Mouse (Mus musculus) embryonic facial prominence, embryonic 11.5 days (tissue): ENCODE results near the gene Dock9. TPM values are rescaled to one million over a fixed set of nuclear protein-coding genes. Genes with fewer than 3 reads are reported as not detected.

Experiments used
- ATAC-seq: fragments of 200-750 bp; cut with Nextera tagmentation; replicated peaks from 2 replicates; pipeline ENCODE4 v1.8.0; 2017; ENCODE audit warnings: low read depth; ENCODE audit not compliant: insufficient number of reproducible peaks, low FRiP score, low TSS enrichment
- DNase-seq: peaks from one replicate; pipeline ENCODE4 v3.0.0-alpha.2; 2015; ENCODE audit warnings: low spot score
- H3K27ac ChIP-seq: fragments of 300-500 bp; sonication (generic); replicated peaks from 2 replicates; pipeline ENCODE4 v1.5.1; 2014; ENCODE audit warnings: mild to moderate bottlenecking, low read depth, low read length, control low read depth
- H3K27me3 ChIP-seq: fragments of 300-500 bp; sonication (generic); 2 replicates; pipeline ENCODE4 v1.6.1; 2014; ENCODE audit warnings: mild to moderate bottlenecking, low read length, moderate library complexity, mixed read lengths; ENCODE audit not compliant: control insufficient read depth, insufficient read depth
- H3K36me3 ChIP-seq: fragments of 300-500 bp; sonication (generic); replicated peaks from 2 replicates; pipeline ENCODE4 v1.6.1; 2014; ENCODE audit warnings: low read depth, mild to moderate bottlenecking, low read length, moderate library complexity, mixed read lengths; ENCODE audit not compliant: control insufficient read depth, insufficient read depth
- H3K4me1 ChIP-seq: fragments of 300-500 bp; sonication (generic); 2 replicates; pipeline ENCODE4 v1.6.1; 2014; ENCODE audit warnings: low read length, mixed read lengths; ENCODE audit not compliant: control insufficient read depth, insufficient read depth
- H3K4me2 ChIP-seq: fragments of 300-500 bp; sonication (generic); 2 replicates; pipeline ENCODE4 v1.6.1; 2014; ENCODE audit warnings: low read depth, mild to moderate bottlenecking, control low read depth, low read length, moderate library complexity
- H3K4me3 ChIP-seq: fragments of 300-500 bp; sonication (generic); 2 replicates; pipeline ENCODE4 v1.5.1; 2014; ENCODE audit warnings: low read depth, low read length, control low read depth
- H3K9ac ChIP-seq: fragments of 300-500 bp; sonication (generic); replicated peaks from 2 replicates; pipeline ENCODE4 v1.6.1; 2014; ENCODE audit warnings: mild to moderate bottlenecking, control low read depth, low read length
- H3K9me3 ChIP-seq: fragments of 300-500 bp; sonication (generic); replicated peaks from 2 replicates; pipeline ENCODE4 v1.6.1; 2016; ENCODE audit warnings: mild to moderate bottlenecking, low read length, inconsistent platforms, mixed read lengths; ENCODE audit not compliant: control insufficient read depth
- WGBS: fragments of 180-500 bp; shearing (Covaris S2); extraction: QIAGEN DNeasy Blood & Tissue Kit; methylation state at CpG from one replicate; pipeline ENCODE4 v1.1.7; 2014; 5-methylcytosine and 5-hydroxymethylcytosine counted together
- polyA plus RNA-seq: library from polyadenylated mRNA; unstranded; fragments of >200 nt; fragmentation: Nextera tagmentation; extraction: Ambion mirVana; gene quantifications from 2 replicates; pipeline ENCODE4 v1.2.1, GENCODE M21; 2014

Gene Dock9
- polyA plus RNA-seq, 1 experiment from 2014 or later, result 4.9 TPM

DNA sequence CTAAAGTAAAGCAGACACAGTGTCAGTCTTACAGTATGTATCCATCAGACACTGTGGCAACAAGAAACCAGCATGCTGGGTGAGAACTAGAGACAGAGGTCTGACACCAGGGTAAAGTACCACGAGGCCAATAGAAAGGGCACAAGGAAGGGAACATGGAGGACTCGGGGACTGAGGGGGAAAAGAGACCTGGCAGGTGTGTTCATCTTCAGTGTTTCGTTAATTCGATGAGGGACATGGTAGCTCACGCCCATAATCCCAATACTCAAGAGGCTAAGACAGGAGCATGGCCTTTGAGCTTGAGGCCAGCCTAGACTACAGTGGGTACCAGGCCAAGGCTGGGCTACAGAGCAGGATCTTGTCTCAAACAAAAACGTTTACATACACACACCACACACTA, 9.2 kb downstream of the Dock9 start:
- no peak overlapping the region for H3K4me3 ChIP-seq
- no peak overlapping the region for H3K4me2 ChIP-seq
- H3K4me1 ChIP-seq, result no peaks in the 10 kb centered on the region
- no peaks in the 10 kb centered on the region for H3K9me3 ChIP-seq
- 84% methylated on average over 6 of the region's 6 CpGs for WGBS
- H3K27ac ChIP-seq, result no peak overlapping the region
- no peaks in the 10 kb centered on the region for H3K36me3 ChIP-seq
- no peaks in the 10 kb centered on the region for H3K27me3 ChIP-seq
- ATAC-seq (no peak), DNase-seq (no peak)
- no peak overlapping the region for H3K9ac ChIP-seq

GRCm38 (mm10) chr14:121787430-121787829, 10.2 kb downstream of the Dock9 start:
- no peak overlapping the region for H3K9ac ChIP-seq
- no peaks in the 10 kb centered on the region for H3K27me3 ChIP-seq
- 93% methylated on average over 12 of the region's 12 CpGs for WGBS
- H3K27ac ChIP-seq, result no peak overlapping the region
- no peaks in the 10 kb centered on the region for H3K36me3 ChIP-seq
- H3K4me2 ChIP-seq, result no peak overlapping the region
- no peak overlapping the region for H3K4me3 ChIP-seq
- H3K9me3 ChIP-seq, result no peaks in the 10 kb centered on the region
- ATAC-seq (no peak), DNase-seq (no peak)
- H3K4me1 ChIP-seq, result no peaks in the 10 kb centered on the region

- WGBS, result 88% methylated on average over 12 of the region's 12 CpGs
- ATAC-seq, result no peak
- no peak overlapping the region for H3K4me2 ChIP-seq
- DNase-seq, result no peak
- no peaks in the 10 kb centered on the region for H3K9me3 ChIP-seq
- no peaks in the 10 kb centered on the region for H3K36me3 ChIP-seq
- no peaks in the 10 kb centered on the region for H3K4me1 ChIP-seq
- no peaks in the 10 kb centered on the region for H3K27me3 ChIP-seq
- H3K4me3 ChIP-seq, result no peak overlapping the region
- H3K27ac ChIP-seq, result no peak overlapping the region
- no peak overlapping the region for H3K9ac ChIP-seq
Measured at GRCm38 (mm10) chr14:121786900-121787299, 10.7 kb downstream of the Dock9 start.

DNA sequence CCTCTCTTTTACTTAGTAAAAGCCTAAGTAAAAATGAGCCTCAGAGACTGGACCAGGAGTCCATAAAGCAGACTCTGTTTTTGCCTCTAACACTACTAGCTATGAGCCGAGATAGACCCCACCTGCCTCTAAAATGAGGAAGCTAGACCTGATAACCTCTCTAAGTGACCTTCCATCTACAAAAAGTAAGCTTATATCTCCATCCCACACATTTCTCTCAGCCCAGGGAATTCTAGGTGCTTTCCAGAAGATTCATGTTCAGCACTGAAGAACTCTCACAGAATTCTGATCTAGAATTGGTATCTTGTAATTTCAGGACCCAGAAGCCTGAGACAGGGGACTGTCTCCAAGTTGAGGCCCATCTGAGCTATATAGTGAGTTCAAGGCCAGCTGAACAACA, 12.2 kb downstream of the Dock9 start:
- H3K27ac ChIP-seq, result no peak overlapping the region
- H3K9me3 ChIP-seq, result no peaks in the 10 kb centered on the region
- 82% methylated on average over 1 of the region's 1 CpGs for WGBS
- no peak overlapping the region for H3K9ac ChIP-seq
- ATAC-seq, result no peak
- no peak overlapping the region for H3K4me3 ChIP-seq
- no peaks in the 10 kb centered on the region for H3K36me3 ChIP-seq
- no peak overlapping the region for H3K4me2 ChIP-seq
- H3K27me3 ChIP-seq, result no peaks in the 10 kb centered on the region
- no peak for DNase-seq
- no peaks in the 10 kb centered on the region for H3K4me1 ChIP-seq

DNA sequence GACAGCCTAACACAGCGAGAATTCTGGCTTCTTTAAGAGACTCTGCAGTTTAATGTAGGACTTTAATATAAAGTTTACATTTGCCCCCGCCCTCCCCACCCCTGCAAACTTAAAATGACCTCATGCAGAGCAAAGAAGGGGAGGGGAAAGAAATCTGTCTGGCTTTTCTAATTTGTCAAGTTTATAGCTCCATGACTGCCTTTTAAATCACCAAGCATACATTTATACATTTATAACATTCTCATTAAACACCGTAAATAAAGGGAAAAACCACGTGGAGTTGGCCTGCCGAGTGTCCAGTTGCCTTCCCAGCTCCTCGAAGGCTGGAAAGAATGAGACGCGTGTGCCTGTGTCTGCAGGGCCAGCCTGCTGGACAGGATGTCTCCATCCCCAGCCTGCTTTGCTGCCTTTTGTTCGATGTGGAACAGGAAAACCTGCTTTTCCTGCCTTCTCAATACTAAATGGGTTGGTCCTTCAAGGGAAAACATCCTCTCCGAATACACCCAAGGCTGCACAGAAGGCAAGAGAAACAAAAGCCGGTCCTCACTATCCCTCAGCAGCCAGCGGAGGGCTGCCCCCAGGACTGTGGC, 16.6 kb downstream of the Dock9 start:
- DNase-seq (peak; percentile 30), ATAC-seq (no peak)
- Histone ChIP-seq H3K27me3 (no peaks in the 10 kb centered on the region), H3K9me3 (no peaks in the 10 kb centered on the region), H3K9ac (no peak overlapping the region), H3K4me1 (no peaks in the 10 kb centered on the region), H3K27ac (no peak overlapping the region), H3K4me3 (no peak overlapping the region), H3K4me2 (no peak overlapping the region), H3K36me3 (no peaks in the 10 kb centered on the region)
- 54% methylated on average over 12 of the region's 12 CpGs for WGBS

- Histone ChIP-seq H3K27me3 (no peaks in the 10 kb centered on the region), H3K4me2 (no peak overlapping the region), H3K36me3 (no peaks in the 10 kb centered on the region), H3K9ac (no peak overlapping the region), H3K4me1 (no peaks in the 10 kb centered on the region), H3K4me3 (no peak overlapping the region), H3K27ac (no peak overlapping the region; the same call in 1 of the 2 replicates), H3K9me3 (no peaks in the 10 kb centered on the region)
- 58% methylated on average over 11 of the region's 11 CpGs for WGBS
- no peak for DNase-seq
- no peak for ATAC-seq
Measured at GRCm38 (mm10) chr14:121780144-121780913, 17.3 kb downstream of the Dock9 start.

DNA sequence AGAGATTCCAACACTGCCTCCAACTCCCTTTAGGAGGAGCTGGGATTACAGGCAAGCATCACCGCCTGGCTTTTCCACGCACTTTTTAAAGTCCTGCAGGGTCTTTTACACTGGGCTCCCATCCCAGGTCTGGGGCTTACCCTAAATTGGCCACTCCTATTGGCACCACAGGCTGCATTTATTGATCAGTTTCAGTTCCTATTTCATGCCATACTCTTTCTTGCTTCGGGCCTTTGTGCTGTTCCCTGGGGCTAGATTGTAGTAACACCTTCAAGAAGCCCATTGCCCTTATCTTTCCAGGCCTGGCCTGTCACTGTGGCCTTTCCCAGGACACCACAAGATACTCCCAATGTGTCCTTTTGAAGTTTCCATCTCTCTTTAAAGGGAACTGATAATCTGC, 18.0 kb downstream of the Dock9 start:
- no peaks in the 10 kb centered on the region for H3K36me3 ChIP-seq
- no peaks in the 10 kb centered on the region for H3K4me1 ChIP-seq
- no peaks in the 10 kb centered on the region for H3K27me3 ChIP-seq
- ATAC-seq (no peak), DNase-seq (no peak)
- no peak overlapping the region for H3K27ac ChIP-seq
- no peak overlapping the region for H3K4me2 ChIP-seq
- H3K9ac ChIP-seq, result no peak overlapping the region
- no peak overlapping the region for H3K4me3 ChIP-seq
- H3K9me3 ChIP-seq, result no peaks in the 10 kb centered on the region
- WGBS, result 83% methylated on average over 3 of the region's 3 CpGs

DNA sequence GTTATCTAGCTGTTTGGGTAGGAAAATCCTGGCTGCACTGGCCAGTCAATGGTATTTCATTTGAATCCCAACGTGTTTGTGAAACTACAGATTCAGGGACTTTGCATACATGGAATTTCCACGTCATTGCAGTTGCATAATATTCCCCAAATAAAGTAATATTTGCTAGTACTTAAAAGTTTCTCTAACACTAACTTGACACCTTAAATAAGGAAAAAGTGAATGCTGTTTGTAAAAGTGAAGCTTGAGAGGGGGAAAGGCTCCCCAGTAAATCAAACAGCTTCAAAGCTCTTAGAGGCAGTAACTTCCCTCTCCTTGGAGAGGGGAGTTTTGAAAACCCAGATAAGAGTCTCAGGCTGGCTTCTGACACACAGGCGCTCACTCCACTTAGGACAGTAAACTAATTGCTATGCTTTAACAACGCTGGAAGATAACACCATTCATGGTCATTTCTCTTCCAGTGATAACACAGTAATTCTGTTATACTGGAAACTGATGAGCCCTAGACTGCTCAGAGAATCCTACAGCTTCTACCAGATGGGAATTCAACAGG, 20.3 kb downstream of the Dock9 start:
- no peak overlapping the region for H3K4me2 ChIP-seq
- DNase-seq (no peak), ATAC-seq (no peak)
- no peak overlapping the region for H3K4me3 ChIP-seq
- H3K9me3 ChIP-seq, result no peaks in the 10 kb centered on the region
- H3K27ac ChIP-seq, result no peak overlapping the region
- no peaks in the 10 kb centered on the region for H3K4me1 ChIP-seq
- H3K27me3 ChIP-seq, result no peaks in the 10 kb centered on the region
- WGBS, result 84% methylated on average over 4 of the region's 4 CpGs
- H3K9ac ChIP-seq, result no peak overlapping the region
- no peaks in the 10 kb centered on the region for H3K36me3 ChIP-seq
